Mouse (Mus musculus): ENCODE results near the gene Ckm.

- TF ChIP-seq CTCF (IDR thresholded peaks at IDR 0.05; ENCODE audit: insufficient read depth, low read depth, low read length) (no peak), POLR2A (IDR thresholded peaks at IDR 0.05; ENCODE audit: insufficient read depth, low read depth, low read length) (no peak)
These were observed 2.0 kb upstream of the Ckm start for GRCm38 (mm10) chr7:19402535-19403112.

All from olfactory bulb, adult 2 months (tissue).